Mouse (Mus musculus): ENCODE measurements around the gene Gabrg3. TPM values are rescaled to one million over a fixed set of nuclear protein-coding genes. Genes with fewer than 3 reads are reported as not detected.

The Gabrg3 gene
- total and polyA plus RNA-seq, 3 experiments = not detected

GRCm38 (mm10) chr7:57363812-57364211 is 23.2 kb downstream of the Gabrg3 start:
- no peaks in the 10 kb centered on the region for H3K27me3 ChIP-seq (replicated peaks)
- TF ChIP-seq RCOR1 (conservative IDR thresholded peaks at IDR 0.05; ENCODE audit: low read depth, low read length) (no peak), MAFK (IDR thresholded peaks at IDR 0.05; ENCODE audit: insufficient replicate concordance, low read length) (no peak), KAT2A (IDR thresholded peaks at IDR 0.05; ENCODE audit: insufficient replicate concordance, low read length) (no peak), ZKSCAN1 (IDR thresholded peaks at IDR 0.05; ENCODE audit: borderline replicate concordance, low read depth, low read length) (no peak), IRF4 (IDR thresholded peaks at IDR 0.05; ENCODE audit: low read depth, low read length) (no peak), POLR2A (IDR thresholded peaks at IDR 0.05; ENCODE audit: low read depth, low read length) (no peak), ZC3H11A (IDR thresholded peaks at IDR 0.05; ENCODE audit: low read depth, low read length) (no peak), TCF12 (IDR thresholded peaks at IDR 0.05; ENCODE audit: low read depth, low read length) (no peak), MAX (IDR thresholded peaks at IDR 0.05; ENCODE audit: low read length) (no peak), ELF1 (IDR thresholded peaks at IDR 0.05; ENCODE audit: low read depth, low read length) (no peak)
- no peaks in the 10 kb centered on the region for H3K36me3 ChIP-seq (replicated peaks in 1 of 2; ENCODE audit: control insufficient read depth in 1 of 2, insufficient read depth in 1 of 2, low read length in 1 of 2)
- dilution Hi-C loops (cut with MboI; ENCODE audit: extremely low pct_ligation_motif_present, extremely low pct_unique_long_range_greater_than_20kb, low sequenced_read_pairs) (no loop called here), in situ Hi-C loops (cut with MboI; ENCODE audit: low pct_ligation_motif_present, low pct_unique_long_range_greater_than_20kb, low sequenced_read_pairs) (no loop called here)
- peaks cover 32% of the 10 kb centered on the region for H3K9me3 ChIP-seq (replicated peaks; ENCODE audit: low read length)
- H3K4me1 ChIP-seq (ENCODE audit: control insufficient read depth in 1 of 2, insufficient read depth in 2 of 2) = no peaks in the 10 kb centered on the region
- DNase-seq (ENCODE audit: extremely low read depth) = no peak
- no peak overlapping the region for H3K4me2 ChIP-seq (ENCODE audit: insufficient read depth, low read depth, poor library complexity, severe bottlenecking)
- H3K79me2 ChIP-seq (replicated peaks; ENCODE audit: control insufficient read depth, extremely low read depth, insufficient read depth, poor library complexity, severe bottlenecking) = no peaks in the 10 kb centered on the region
- H3K27ac ChIP-seq (ENCODE audit: insufficient read depth, low read depth) = no peak overlapping the region
- H3K9ac ChIP-seq (ENCODE audit: insufficient read depth, low read depth) = no peak overlapping the region
- H3K4me3 ChIP-seq (replicated peaks in 1 of 3; ENCODE audit: low read depth in 2 of 3, low read length in 2 of 3, poor library complexity in 1 of 3) = no peak overlapping the region

- dilution Hi-C loops (cut with MboI; ENCODE audit: extremely low pct_ligation_motif_present, extremely low pct_unique_long_range_greater_than_20kb, low sequenced_read_pairs) (no loop called here), in situ Hi-C loops (cut with MboI; ENCODE audit: low pct_ligation_motif_present, low pct_unique_long_range_greater_than_20kb, low sequenced_read_pairs) (no loop called here)
- H3K9me3 ChIP-seq (replicated peaks; ENCODE audit: low read length) = peaks cover 29% of the 10 kb centered on the region
Measured at GRCm38 (mm10) chr7:57357871-57358540, 29.0 kb downstream of the Gabrg3 start.

GRCm38 (mm10) chr7:57356565-57357301 is 30.3 kb downstream of the Gabrg3 start:
- in situ Hi-C loops (cut with MboI; ENCODE audit: low pct_ligation_motif_present, low pct_unique_long_range_greater_than_20kb, low sequenced_read_pairs) = no loop called here
- no peak for DNase-seq (ENCODE audit: extremely low read depth)
- no peaks in the 10 kb centered on the region for H3K36me3 ChIP-seq (replicated peaks in 1 of 2; ENCODE audit: control insufficient read depth in 1 of 2, insufficient read depth in 1 of 2, low read length in 1 of 2)
- TF ChIP-seq HCFC1 (IDR thresholded peaks at IDR 0.05; ENCODE audit: low read depth, low read length) (no peak), IRF4 (IDR thresholded peaks at IDR 0.05; ENCODE audit: low read depth, low read length) (no peak), ZNF384 (IDR thresholded peaks at IDR 0.05; ENCODE audit: low read depth, low read length) (no peak), MEF2A (IDR thresholded peaks at IDR 0.05; ENCODE audit: borderline replicate concordance, low read depth, low read length) (no peak), NRF1 (IDR thresholded peaks at IDR 0.05; ENCODE audit: low read depth, low read length) (no peak), NELFE (IDR thresholded peaks at IDR 0.05; ENCODE audit: low read depth, low read length) (no peak), BHLHE40 (IDR thresholded peaks at IDR 0.05; ENCODE audit: low read depth, low read length) (no peak), KAT2A (IDR thresholded peaks at IDR 0.05; ENCODE audit: insufficient replicate concordance, low read length) (no peak), POLR2A (IDR thresholded peaks at IDR 0.05; ENCODE audit: low read depth, low read length) (no peak)
- dilution Hi-C loops (cut with MboI; ENCODE audit: extremely low pct_ligation_motif_present, extremely low pct_unique_long_range_greater_than_20kb, low sequenced_read_pairs) = no loop called here
- H3K4me3 ChIP-seq (replicated peaks in 1 of 3; ENCODE audit: low read depth in 2 of 3, low read length in 2 of 3, poor library complexity in 1 of 3) = no peak overlapping the region
- no peaks in the 10 kb centered on the region for H3K4me1 ChIP-seq (ENCODE audit: control insufficient read depth in 1 of 2, insufficient read depth in 2 of 2)
- peaks cover 26% of the 10 kb centered on the region for H3K9me3 ChIP-seq (replicated peaks; ENCODE audit: low read length)
- no peak overlapping the region for H3K27ac ChIP-seq (ENCODE audit: insufficient read depth, low read depth)
- H3K27me3 ChIP-seq (replicated peaks) = no peaks in the 10 kb centered on the region
- no peak overlapping the region for H3K4me2 ChIP-seq (ENCODE audit: insufficient read depth, low read depth, poor library complexity, severe bottlenecking)
- no peak overlapping the region for H3K9ac ChIP-seq (ENCODE audit: insufficient read depth, low read depth)
- H3K79me2 ChIP-seq (replicated peaks; ENCODE audit: control insufficient read depth, extremely low read depth, insufficient read depth, poor library complexity, severe bottlenecking) = no peaks in the 10 kb centered on the region

More at GRCm38 (mm10) chr7:57357871-57358540, 29.0 kb downstream of the Gabrg3 start:
- H3K9ac ChIP-seq (ENCODE audit: insufficient read depth, low read depth) = no peak overlapping the region
- no peak overlapping the region for H3K4me2 ChIP-seq (ENCODE audit: insufficient read depth, low read depth, poor library complexity, severe bottlenecking)
- TF ChIP-seq JUN (IDR thresholded peaks at IDR 0.05; ENCODE audit: insufficient read depth, low read depth, low read length) = no peak
- TF ChIP-seq ETS1 (conservative IDR thresholded peaks at IDR 0.05; ENCODE audit: low read depth, low read length) = no peak
- TF ChIP-seq MEF2A (IDR thresholded peaks at IDR 0.05; ENCODE audit: borderline replicate concordance, low read depth, low read length) = no peak
- no peak for TF ChIP-seq PAX5 (IDR thresholded peaks at IDR 0.05; ENCODE audit: low read length)
- no peaks in the 10 kb centered on the region for H3K36me3 ChIP-seq (replicated peaks in 1 of 2; ENCODE audit: control insufficient read depth in 1 of 2, insufficient read depth in 1 of 2, low read length in 1 of 2)
- no peak overlapping the region for H3K4me3 ChIP-seq (replicated peaks in 1 of 3; ENCODE audit: low read depth in 2 of 3, low read length in 2 of 3, poor library complexity in 1 of 3)
- H3K79me2 ChIP-seq (replicated peaks; ENCODE audit: control insufficient read depth, extremely low read depth, insufficient read depth, poor library complexity, severe bottlenecking) = no peaks in the 10 kb centered on the region
- H3K27me3 ChIP-seq (replicated peaks) = no peaks in the 10 kb centered on the region
- no peak overlapping the region for H3K27ac ChIP-seq (ENCODE audit: insufficient read depth, low read depth)
- DNase-seq (ENCODE audit: extremely low read depth) = no peak
- no peaks in the 10 kb centered on the region for H3K4me1 ChIP-seq (ENCODE audit: control insufficient read depth in 1 of 2, insufficient read depth in 2 of 2)

Measured in CH12.LX (cell line).